Mouse (Mus musculus): ENCODE data around the gene Fbxo10.

- TF ChIP-seq POLR2A (IDR thresholded peaks at IDR 0.05; ENCODE audit: extremely low read depth, insufficient read depth, low read length), result no peak
- TF ChIP-seq CTCF (IDR thresholded peaks at IDR 0.05; ENCODE audit: low read depth, low read length), result no peak
Measured at GRCm38 (mm10) chr4:44990560-44990959, 93.8 kb downstream of the Fbxo10 start.

Data from liver, adult 2 months (tissue).